Mouse (Mus musculus): Measurements from ENCODE around the gene Mre11a. TPM values are rescaled to one million over a fixed set of nuclear protein-coding genes. Genes with fewer than 3 reads are reported as not detected.
A peak's percentile ranks its signal among the peaks of the same experiment; 100 is the strongest.

Gene Mre11a
- total and polyA plus RNA-seq, 3 experiments, result 27.7 to 47.3 (median 45.7) TPM

DNA sequence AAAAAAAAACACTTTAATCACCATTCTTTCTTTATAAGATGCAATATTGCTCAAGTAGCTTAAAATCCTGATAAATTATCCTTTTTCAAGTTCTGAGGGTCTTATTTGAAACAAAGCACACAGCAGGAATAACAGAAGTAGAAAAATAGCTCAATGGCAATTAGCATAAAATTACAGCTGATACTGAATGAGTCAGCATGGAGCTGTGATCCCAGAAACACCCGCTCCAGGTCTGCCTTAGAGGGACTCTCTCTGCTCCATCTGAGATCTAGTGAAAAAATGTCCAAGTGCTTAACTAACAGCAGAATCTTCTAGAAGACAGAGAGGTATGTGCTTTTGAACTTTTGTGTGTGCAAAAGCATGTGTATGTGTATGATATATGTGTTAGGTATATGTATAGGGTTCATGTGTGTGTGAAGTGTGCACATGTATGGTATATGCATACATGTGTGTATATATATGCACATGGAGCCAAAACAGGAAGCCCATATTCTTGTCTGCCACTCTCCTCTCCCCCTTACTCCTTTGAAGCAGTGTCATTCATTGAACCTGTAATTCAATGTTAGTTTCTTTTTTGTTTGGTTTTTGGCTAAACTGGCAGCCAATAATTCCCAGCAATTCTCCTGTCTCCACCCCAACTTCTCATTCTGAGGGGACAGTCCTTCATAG is 63.9 kb downstream of the Mre11a start:
- Histone ChIP-seq H3K27ac (ENCODE audit: insufficient read depth, low read depth) (no peak overlapping the region), H3K79me2 (replicated peaks; ENCODE audit: control insufficient read depth, extremely low read depth, insufficient read depth, poor library complexity, severe bottlenecking) (no peaks in the 10 kb centered on the region), H3K9ac (ENCODE audit: insufficient read depth, low read depth) (no peak overlapping the region), H3K4me2 (ENCODE audit: insufficient read depth, low read depth, poor library complexity, severe bottlenecking) (no peak overlapping the region), H3K36me3 (replicated peaks in 1 of 2; ENCODE audit: control insufficient read depth in 1 of 2, insufficient read depth in 1 of 2, low read length in 1 of 2) (peaks cover 0 to 1% of the 10 kb centered on the region in 2 experiments), H3K9me3 (replicated peaks; ENCODE audit: low read length) (no peaks in the 10 kb centered on the region), H3K4me3 (replicated peaks in 1 of 3; ENCODE audit: low read depth in 2 of 3, low read length in 2 of 3, poor library complexity in 1 of 3) (no peak overlapping the region), H3K27me3 (replicated peaks) (no peaks in the 10 kb centered on the region), H3K4me1 (ENCODE audit: control insufficient read depth in 1 of 2, insufficient read depth in 2 of 2) (no peaks in the 10 kb centered on the region)
- dilution Hi-C loops (cut with MboI; ENCODE audit: extremely low pct_ligation_motif_present, extremely low pct_unique_long_range_greater_than_20kb, low sequenced_read_pairs) (no loop called here), in situ Hi-C loops (cut with MboI; ENCODE audit: low pct_ligation_motif_present, low pct_unique_long_range_greater_than_20kb, low sequenced_read_pairs) (no loop called here)
- DNase-seq (ENCODE audit: extremely low read depth), result no peak
- TF ChIP-seq RCOR1 (conservative IDR thresholded peaks at IDR 0.05; ENCODE audit: low read depth, low read length), result no peak
- no peak for TF ChIP-seq HCFC1 (IDR thresholded peaks at IDR 0.05; ENCODE audit: low read depth, low read length)
- TF ChIP-seq E2F4 (IDR thresholded peaks at IDR 0.05; ENCODE audit: insufficient replicate concordance, low read depth, low read length), result no peak
- TF ChIP-seq TCF12 (IDR thresholded peaks at IDR 0.05; ENCODE audit: low read depth, low read length), result no peak
- TF ChIP-seq JUN (IDR thresholded peaks at IDR 0.05; ENCODE audit: insufficient read depth, low read depth, low read length), result no peak

DNA sequence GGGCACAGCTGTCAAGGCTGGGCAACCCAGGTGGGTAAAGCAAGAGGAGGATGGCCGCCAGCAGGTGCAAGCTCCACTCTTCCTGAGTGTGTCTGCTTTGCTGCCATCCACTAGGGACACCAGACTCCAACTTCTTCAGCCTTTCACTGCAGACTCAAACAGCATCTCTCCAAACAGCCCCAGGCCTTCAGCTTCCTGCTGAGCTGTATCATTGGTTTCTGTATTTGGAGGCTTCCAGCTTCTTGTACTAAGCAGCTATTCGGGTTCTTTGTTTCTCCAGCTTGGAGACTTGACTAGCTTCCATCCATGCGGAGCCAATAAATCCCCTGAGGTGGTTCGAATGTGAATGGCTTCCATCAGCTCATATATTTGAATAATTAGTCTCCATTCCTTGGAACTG is 70.1 kb downstream of the Mre11a start:
- TF ChIP-seq ZC3H11A (IDR thresholded peaks at IDR 0.05; ENCODE audit: low read depth, low read length), result no peak
- TF ChIP-seq NRF1 (IDR thresholded peaks at IDR 0.05; ENCODE audit: low read depth, low read length), result no peak
- TF ChIP-seq PAX5 (IDR thresholded peaks at IDR 0.05; ENCODE audit: low read length), result no peak
- 0 out of 4 replicates have a peak, but pooled peaks of 1 of the 2 experiments have one; percentile 1 for TF ChIP-seq CTCF (conservative IDR thresholded peaks at IDR 0.05 in 1 of 2, IDR thresholded peaks at IDR 0.05 in 1 of 2; ENCODE audit: low read depth in 2 of 2, low read length in 2 of 2)
- TF ChIP-seq BHLHE40 (IDR thresholded peaks at IDR 0.05; ENCODE audit: low read depth, low read length), result no peak
- TF ChIP-seq CHD2 (IDR thresholded peaks at IDR 0.05; ENCODE audit: low read length), result no peak
- no peak for DNase-seq (ENCODE audit: extremely low read depth)
- Histone ChIP-seq H3K36me3 (replicated peaks in 1 of 2; ENCODE audit: control insufficient read depth in 1 of 2, insufficient read depth in 1 of 2, low read length in 1 of 2) (no peaks in the 10 kb centered on the region), H3K9ac (ENCODE audit: insufficient read depth, low read depth) (no peak overlapping the region), H3K4me2 (ENCODE audit: insufficient read depth, low read depth, poor library complexity, severe bottlenecking) (no peak overlapping the region), H3K4me3 (replicated peaks in 1 of 3; ENCODE audit: low read depth in 2 of 3, low read length in 2 of 3, poor library complexity in 1 of 3) (no peak overlapping the region), H3K79me2 (replicated peaks; ENCODE audit: control insufficient read depth, extremely low read depth, insufficient read depth, poor library complexity, severe bottlenecking) (no peaks in the 10 kb centered on the region), H3K27me3 (replicated peaks) (no peaks in the 10 kb centered on the region), H3K27ac (ENCODE audit: insufficient read depth, low read depth) (no peak overlapping the region), H3K4me1 (ENCODE audit: control insufficient read depth in 1 of 2, insufficient read depth in 2 of 2) (no peaks in the 10 kb centered on the region), H3K9me3 (replicated peaks; ENCODE audit: low read length) (no peaks in the 10 kb centered on the region)
- in situ Hi-C loops (cut with MboI; ENCODE audit: low pct_ligation_motif_present, low pct_unique_long_range_greater_than_20kb, low sequenced_read_pairs), result no loop called here
- dilution Hi-C loops (cut with MboI; ENCODE audit: extremely low pct_ligation_motif_present, extremely low pct_unique_long_range_greater_than_20kb, low sequenced_read_pairs), result no loop called here

DNA sequence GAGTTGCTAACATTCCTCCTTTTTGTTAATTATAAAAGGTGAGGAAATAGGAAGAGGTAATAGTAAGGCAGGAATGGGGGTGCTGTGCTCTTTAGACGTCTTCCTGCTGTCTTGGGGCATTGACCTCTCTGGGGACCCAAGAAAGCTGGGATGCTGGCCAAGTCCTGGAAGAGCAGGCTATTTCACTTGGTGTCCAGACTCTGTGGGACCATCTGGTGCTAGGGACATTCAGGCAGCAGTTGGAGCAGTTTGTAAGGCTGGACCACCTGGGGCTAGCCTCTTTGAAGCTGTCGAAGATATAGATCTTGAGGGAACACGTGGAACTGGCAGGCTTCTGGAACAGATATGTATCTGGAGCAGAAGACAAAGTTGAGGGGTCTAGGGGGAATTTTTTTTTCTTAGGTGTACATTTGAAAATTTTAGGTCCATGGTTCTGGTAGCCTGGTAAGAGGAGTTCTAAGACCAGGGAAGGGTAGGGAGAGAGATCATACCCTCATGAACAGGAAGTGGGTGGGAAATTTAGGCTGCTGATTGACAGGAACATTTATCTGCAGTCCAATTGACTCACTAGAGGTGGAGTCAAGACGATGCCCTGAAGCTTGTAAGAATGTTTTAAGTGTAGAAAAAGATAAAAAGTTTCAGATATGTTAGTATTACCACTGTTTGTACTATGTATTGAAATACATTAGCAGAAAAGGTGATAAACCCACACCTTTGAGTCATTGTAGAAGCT is 72.6 kb downstream of the Mre11a start:
- no peak for DNase-seq (ENCODE audit: extremely low read depth)
- in situ Hi-C loops (cut with MboI; ENCODE audit: low pct_ligation_motif_present, low pct_unique_long_range_greater_than_20kb, low sequenced_read_pairs), result loop anchor here (5.0 kb wide), 1 partner anchor 160 kb away; no protein-coding TSS in a partner anchor
- peaks cover 2% of the 10 kb centered on the region for H3K27me3 ChIP-seq (replicated peaks)
- H3K4me3 ChIP-seq (replicated peaks in 1 of 3; ENCODE audit: low read depth in 2 of 3, low read length in 2 of 3, poor library complexity in 1 of 3), result no peak overlapping the region
- H3K9me3 ChIP-seq (replicated peaks; ENCODE audit: low read length), result no peaks in the 10 kb centered on the region
- H3K36me3 ChIP-seq (replicated peaks in 1 of 2; ENCODE audit: control insufficient read depth in 1 of 2, insufficient read depth in 1 of 2, low read length in 1 of 2), result no peaks in the 10 kb centered on the region
- H3K79me2 ChIP-seq (replicated peaks; ENCODE audit: control insufficient read depth, extremely low read depth, insufficient read depth, poor library complexity, severe bottlenecking), result no peaks in the 10 kb centered on the region
- no peaks in the 10 kb centered on the region for H3K4me1 ChIP-seq (ENCODE audit: control insufficient read depth in 1 of 2, insufficient read depth in 2 of 2)
- dilution Hi-C loops (cut with MboI; ENCODE audit: extremely low pct_ligation_motif_present, extremely low pct_unique_long_range_greater_than_20kb, low sequenced_read_pairs), result no loop called here
- H3K4me2 ChIP-seq (ENCODE audit: insufficient read depth, low read depth, poor library complexity, severe bottlenecking), result no peak overlapping the region
- TF ChIP-seq EP300 (IDR thresholded peaks at IDR 0.05; ENCODE audit: low read length) (no peak), SIN3A (IDR thresholded peaks at IDR 0.05; ENCODE audit: low read length) (no peak), MAZ (IDR thresholded peaks at IDR 0.05; ENCODE audit: low read depth, low read length) (no peak), BHLHE40 (IDR thresholded peaks at IDR 0.05; ENCODE audit: low read depth, low read length) (no peak), ZKSCAN1 (IDR thresholded peaks at IDR 0.05; ENCODE audit: borderline replicate concordance, low read depth, low read length) (no peak)
- H3K9ac ChIP-seq (ENCODE audit: insufficient read depth, low read depth), result no peak overlapping the region
- H3K27ac ChIP-seq (ENCODE audit: insufficient read depth, low read depth), result no peak overlapping the region

All from CH12.LX (cell line).